Mouse (Mus musculus) kidney, postnatal 0 days (tissue): ENCODE measurements around the gene Stk31. TPM values are rescaled to one million over a fixed set of nuclear protein-coding genes. Genes with fewer than 3 reads are reported as not detected.
A peak's percentile ranks its signal among the peaks of the same experiment; 100 is the strongest.

Source experiments
- ATAC-seq: fragments of 200-750 bp; cut with Nextera tagmentation; replicated peaks from 2 replicates; pipeline ENCODE4 v1.8.0; 2017; ENCODE audit warnings: low read depth, moderate number of reproducible peaks, moderate TSS enrichment, moderate library complexity; ENCODE audit not compliant: low FRiP score
- DNase-seq: peaks from one replicate; pipeline ENCODE4 v3.0.0-alpha.2; 2016; ENCODE audit warnings: low spot score
- H3K27ac ChIP-seq: fragments of 300-500 bp; sonication (generic); 2 replicates; pipeline ENCODE4 v1.5.1; 2014; ENCODE audit warnings: mild to moderate bottlenecking
- H3K27me3 ChIP-seq: fragments of 300-500 bp; sonication (generic); 2 replicates; pipeline ENCODE4 v1.6.1; 2014; ENCODE audit warnings: low read length, mixed read lengths; ENCODE audit not compliant: insufficient read depth
- H3K36me3 ChIP-seq: fragments of 300-500 bp; sonication (generic); 2 replicates; pipeline ENCODE4 v1.6.1; 2014; ENCODE audit warnings: low read length, mixed read lengths; ENCODE audit not compliant: insufficient read depth
- H3K4me1 ChIP-seq: fragments of 300-500 bp; sonication (generic); replicated peaks from 2 replicates; pipeline ENCODE4 v1.6.1; 2014; ENCODE audit warnings: antibody characterized with exemption, low read length, mixed read lengths; ENCODE audit not compliant: insufficient read depth
- H3K4me2 ChIP-seq: fragments of 300-500 bp; sonication (generic); 2 replicates; pipeline ENCODE4 v1.6.1; 2014; ENCODE audit warnings: mild to moderate bottlenecking, low read length, moderate library complexity, mixed read lengths
- H3K4me3 ChIP-seq: fragments of 300-500 bp; sonication (generic); replicated peaks from 2 replicates; pipeline ENCODE4 v1.5.1; 2014; ENCODE audit warnings: low read depth, low read length
- H3K9ac ChIP-seq: fragments of 300-500 bp; sonication (generic); 2 replicates; pipeline ENCODE4 v1.6.1; 2014; ENCODE audit warnings: low read depth, low read length
- H3K9me3 ChIP-seq: fragments of 300-500 bp; sonication (generic); replicated peaks from 2 replicates; pipeline ENCODE4 v1.6.1; 2016; ENCODE audit warnings: low read length, inconsistent platforms, mixed read lengths
- CTCF ChIP-seq: IDR thresholded peaks from 2 replicates; pipeline ENCODE4 v1.5.1; 2016; ENCODE audit warnings: antibody characterized with exemption, low read depth, mild to moderate bottlenecking, moderate library complexity
- WGBS: fragments of 180-500 bp; shearing (Covaris S2); extraction: QIAGEN DNeasy Blood & Tissue Kit; methylation state at CpG from one replicate; pipeline ENCODE4 v1.1.7; 2014; 5-methylcytosine and 5-hydroxymethylcytosine counted together
- polyA plus RNA-seq: library from polyadenylated mRNA; unstranded; fragments of >200 nt; fragmentation: Nextera tagmentation; extraction: Ambion mirVana; gene quantifications from 2 replicates; pipeline ENCODE4 v1.2.1, GENCODE M21; 2015

Gene Stk31
- polyA plus RNA-seq, result not detected in 2 replicates

- H3K4me2 ChIP-seq, result no peak within 1 kb of the TSS
- no peak within 1 kb of the TSS for H3K9ac ChIP-seq
- 89% methylated on average over 34 of the region's 34 CpGs for WGBS
- H3K36me3 ChIP-seq, result no peaks in the 10 kb centered on the region
- DNase-seq (no peak), ATAC-seq (no peak)
- no peak for TF ChIP-seq CTCF
- no peak within 1 kb of the TSS for H3K4me3 ChIP-seq
- H3K27me3 ChIP-seq, result no peaks in the 10 kb centered on the region
- H3K4me1 ChIP-seq, result no peaks in the 10 kb centered on the region
- no peak within 1 kb of the TSS for H3K27ac ChIP-seq
- no peaks in the 10 kb centered on the region for H3K9me3 ChIP-seq
These were observed at the start of gene Stk31 for GRCm38 (mm10) chr6:49395316-49395715. Gene Stk31 (plus strand): TSS chr6:49395604.

DNA sequence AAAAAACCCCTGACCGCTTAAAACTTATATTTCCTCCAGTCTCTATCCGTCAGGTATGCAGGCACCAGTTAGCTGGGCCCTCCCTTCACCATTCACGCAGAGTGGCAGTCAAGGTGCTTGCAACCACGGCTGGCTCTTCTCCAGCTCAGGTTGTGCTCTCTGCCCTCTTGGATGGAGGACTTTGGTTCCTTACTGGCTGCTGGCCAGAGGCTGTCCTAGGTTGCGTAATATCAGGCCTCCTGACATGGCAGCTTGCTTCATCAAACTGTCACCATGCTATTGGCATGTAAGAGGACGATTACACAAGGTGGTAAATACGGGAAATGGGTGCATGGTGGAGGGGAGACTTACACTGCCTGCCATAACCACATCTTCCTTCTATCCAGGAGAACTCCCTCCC lies 45.6 kb upstream of the Stk31 start:
- H3K4me2 ChIP-seq, result no peak overlapping the region
- H3K36me3 ChIP-seq, result no peaks in the 10 kb centered on the region
- no peaks in the 10 kb centered on the region for H3K27me3 ChIP-seq
- 85% methylated on average over 7 of the region's 7 CpGs for WGBS
- TF ChIP-seq CTCF, result no peak
- H3K4me1 ChIP-seq, result no peaks in the 10 kb centered on the region
- H3K27ac ChIP-seq, result no peak overlapping the region
- no peak for ATAC-seq
- no peak overlapping the region for H3K9ac ChIP-seq
- H3K9me3 ChIP-seq, result no peaks in the 10 kb centered on the region
- no peak for DNase-seq
- H3K4me3 ChIP-seq, result no peak overlapping the region

- ATAC-seq, result no peak
- no peak overlapping the region for H3K27ac ChIP-seq
- H3K4me3 ChIP-seq, result no peak overlapping the region
- no peaks in the 10 kb centered on the region for H3K36me3 ChIP-seq
- no peaks in the 10 kb centered on the region for H3K4me1 ChIP-seq
- H3K27me3 ChIP-seq, result no peaks in the 10 kb centered on the region
- no peaks in the 10 kb centered on the region for H3K9me3 ChIP-seq
- H3K9ac ChIP-seq, result no peak overlapping the region
- DNase-seq, result no peak
- 90% methylated on average over 3 of the region's 3 CpGs for WGBS
- H3K4me2 ChIP-seq, result no peak overlapping the region
- no peak for TF ChIP-seq CTCF
These were observed 40.8 kb upstream of the Stk31 start for GRCm38 (mm10) chr6:49354613-49355012.

GRCm38 (mm10) chr6:49355171-49355570 lies 40.2 kb upstream of the Stk31 start:
- H3K36me3 ChIP-seq, result no peaks in the 10 kb centered on the region
- no peaks in the 10 kb centered on the region for H3K9me3 ChIP-seq
- no peaks in the 10 kb centered on the region for H3K4me1 ChIP-seq
- no peak overlapping the region for H3K27ac ChIP-seq
- 75% methylated on average over 4 of the region's 4 CpGs for WGBS
- DNase-seq (no peak), ATAC-seq (no peak)
- no peak overlapping the region for H3K4me3 ChIP-seq
- TF ChIP-seq CTCF, result no peak
- H3K9ac ChIP-seq, result no peak overlapping the region
- H3K4me2 ChIP-seq, result no peak overlapping the region
- H3K27me3 ChIP-seq, result no peaks in the 10 kb centered on the region

GRCm38 (mm10) chr6:49360420-49360819 lies 35.0 kb upstream of the Stk31 start:
- no peak overlapping the region for H3K27ac ChIP-seq
- no peak overlapping the region for H3K4me3 ChIP-seq
- H3K27me3 ChIP-seq, result no peaks in the 10 kb centered on the region
- H3K9me3 ChIP-seq, result no peaks in the 10 kb centered on the region
- H3K4me2 ChIP-seq, result no peak overlapping the region
- no peak overlapping the region for H3K9ac ChIP-seq
- H3K4me1 ChIP-seq, result no peaks in the 10 kb centered on the region
- H3K36me3 ChIP-seq, result no peaks in the 10 kb centered on the region
- ATAC-seq (no peak), DNase-seq (peak; percentile 54)
- peak; percentile 54 for TF ChIP-seq CTCF

GRCm38 (mm10) chr6:49367159-49368054 lies 28.0 kb upstream of the Stk31 start, which contains the start of gene Fam221a:
Gene Fam221a (plus strand): TSS chr6:49367739.
- Histone ChIP-seq H3K4me3 (peak within 1 kb of the TSS; percentile 56), H3K4me2 (peak within 1 kb of the TSS; percentile 63), H3K27ac (peak within 1 kb of the TSS; percentile 38), H3K9ac (peak within 1 kb of the TSS; percentile 63; the same call in 1 of the 2 replicates), H3K9me3 (no peaks in the 10 kb centered on the region), H3K27me3 (no peaks in the 10 kb centered on the region), H3K36me3 (no peaks in the 10 kb centered on the region), H3K4me1 (peaks cover 6% of the 10 kb centered on the region)
- DNase-seq (peak; percentile 99), ATAC-seq (peak; percentile 98)
- WGBS, result 4% methylated on average over 49 of the region's 49 CpGs
- TF ChIP-seq CTCF, result peak; percentile 42; the same call in 1 of the 2 replicates
